Mouse (Mus musculus) heart, embryonic 14.5 days (tissue): Measurements from ENCODE around the gene Spdef. TPM values are rescaled to one million over a fixed set of nuclear protein-coding genes. Genes with fewer than 3 reads are reported as not detected.

Experiments
- ATAC-seq: fragments of 200-750 bp; cut with Nextera tagmentation; 2 replicates; pipeline ENCODE4 v1.8.0; 2017; ENCODE audit warnings: low read depth, moderate TSS enrichment; ENCODE audit not compliant: insufficient number of reproducible peaks, insufficient read depth, low FRiP score
- H3K27ac ChIP-seq, 2 experiments: fragments of 200-500 bp in 1 of 2; fragments of 300-500 bp in 1 of 2; sonication (generic) in 1 of 2; replicated peaks in 1 of 2; 2 replicates each; pipeline ENCODE4 v1.5.1; 2012 to 2014; ENCODE audit warnings: low read depth in 2 of 2, low read length in 2 of 2, control low read depth in 1 of 2, mild to moderate bottlenecking in 1 of 2, mixed read lengths in 1 of 2; ENCODE audit not compliant: control insufficient read depth in 1 of 2, insufficient read depth in 1 of 2
- H3K27me3 ChIP-seq: fragments of 300-500 bp; sonication (generic); 2 replicates; pipeline ENCODE4 v1.6.1; 2014; ENCODE audit warnings: mild to moderate bottlenecking, low read length, control low read depth; ENCODE audit not compliant: control insufficient read depth, insufficient read depth
- H3K36me3 ChIP-seq: fragments of 300-500 bp; sonication (generic); 2 replicates; pipeline ENCODE4 v1.6.1; 2014; ENCODE audit warnings: mild to moderate bottlenecking, control low read depth, low read length, mixed read lengths; ENCODE audit not compliant: control insufficient read depth, insufficient read depth
- H3K4me1 ChIP-seq, 2 experiments: fragments of 200-500 bp in 1 of 2; fragments of 300-500 bp in 1 of 2; sonication (generic) in 1 of 2; 2 replicates each; pipeline ENCODE4 v1.6.1; 2012 to 2014; ENCODE audit warnings: low read length in 2 of 2, control low read depth in 1 of 2, mixed read lengths in 1 of 2; ENCODE audit not compliant: control insufficient read depth in 2 of 2, insufficient read depth in 2 of 2
- H3K4me2 ChIP-seq: fragments of 300-500 bp; sonication (generic); 2 replicates; pipeline ENCODE4 v1.6.1; 2014; ENCODE audit warnings: mild to moderate bottlenecking, low read length
- H3K4me3 ChIP-seq, 2 experiments: fragments of 200-500 bp in 1 of 2; fragments of 300-500 bp in 1 of 2; sonication (generic) in 1 of 2; 2 replicates each; pipeline ENCODE4 v1.5.1; 2012 to 2014; ENCODE audit warnings: low read length in 2 of 2, mild to moderate bottlenecking in 2 of 2, control low read depth in 1 of 2, low read depth in 1 of 2, moderate library complexity in 1 of 2; ENCODE audit not compliant: control insufficient read depth in 1 of 2, insufficient read depth in 1 of 2
- H3K9ac ChIP-seq: fragments of 300-500 bp; sonication (generic); 2 replicates; pipeline ENCODE4 v1.6.1; 2014; ENCODE audit warnings: mild to moderate bottlenecking, low read length
- H3K9me3 ChIP-seq: fragments of 300-500 bp; sonication (generic); 2 replicates; pipeline ENCODE4 v1.6.1; 2016; ENCODE audit warnings: low read length, control low read depth; ENCODE audit not compliant: control insufficient read depth
- WGBS: fragments of 180-500 bp; shearing (Covaris S2); extraction: QIAGEN DNeasy Blood & Tissue Kit; methylation state at CpG from one replicate; pipeline ENCODE4 v1.1.7; 2014; 5-methylcytosine and 5-hydroxymethylcytosine counted together
- polyA plus RNA-seq: library from polyadenylated mRNA; unstranded; fragments of >200 nt; fragmentation: Nextera tagmentation; extraction: Ambion mirVana; gene quantifications from 2 replicates; pipeline ENCODE4 v1.2.1, GENCODE M21; 2014

The Spdef gene
- polyA plus RNA-seq, 1 experiment from 2014 or later: 0.14 TPM

- Histone ChIP-seq H3K27me3 (no peaks in the 10 kb centered on the region), H3K4me1 (no peaks in the 10 kb centered on the region; a peak in 1 of 4 replicates), H3K9ac (no peak overlapping the region), H3K4me3 (no peak overlapping the region), H3K36me3 (no peaks in the 10 kb centered on the region), H3K9me3 (no peaks in the 10 kb centered on the region), H3K27ac (no peak overlapping the region), H3K4me2 (no peak overlapping the region)
- ATAC-seq: no peak
- 38% methylated on average over 7 of the region's 7 CpGs for WGBS
Measured at GRCm38 (mm10) chr17:27676270-27676669, 52.5 kb downstream of the Spdef start.

- Histone ChIP-seq H3K9me3 (no peaks in the 10 kb centered on the region), H3K27ac (no peak overlapping the region), H3K27me3 (no peaks in the 10 kb centered on the region), H3K4me2 (no peak overlapping the region), H3K9ac (no peak overlapping the region), H3K4me1 (no peaks in the 10 kb centered on the region; a peak in 1 of 4 replicates), H3K4me3 (no peak overlapping the region), H3K36me3 (no peaks in the 10 kb centered on the region)
- ATAC-seq: no peak
- 49% methylated on average over 9 of the region's 9 CpGs for WGBS
Measured at GRCm38 (mm10) chr17:27675453-27675852, 53.3 kb downstream of the Spdef start.

GRCm38 (mm10) chr17:27673945-27674344 is 54.8 kb downstream of the Spdef start:
- Histone ChIP-seq H3K4me2 (no peak overlapping the region), H3K4me1 (no peaks in the 10 kb centered on the region), H3K4me3 (no peak overlapping the region), H3K9ac (no peak overlapping the region), H3K36me3 (no peaks in the 10 kb centered on the region), H3K27ac (no peak overlapping the region), H3K9me3 (no peaks in the 10 kb centered on the region), H3K27me3 (no peaks in the 10 kb centered on the region)
- ATAC-seq: no peak
- 80% methylated on average over 7 of the region's 7 CpGs for WGBS

GRCm38 (mm10) chr17:27671720-27672119 is 57.0 kb downstream of the Spdef start:
- H3K27me3 ChIP-seq: no peaks in the 10 kb centered on the region
- no peak overlapping the region for H3K9ac ChIP-seq
- no peak overlapping the region for H3K27ac ChIP-seq
- H3K4me1 ChIP-seq: no peaks in the 10 kb centered on the region
- H3K36me3 ChIP-seq: no peaks in the 10 kb centered on the region
- no peaks in the 10 kb centered on the region for H3K9me3 ChIP-seq
- no peak overlapping the region for H3K4me2 ChIP-seq
- 76% methylated on average over 6 of the region's 6 CpGs for WGBS
- no peak for ATAC-seq
- H3K4me3 ChIP-seq: no peak overlapping the region

Other genes with a start within 250 kb of the Spdef start
- 0.12 TPM in 1 of 2 replicates, not detected in the other for gene Grm4, start 207.6 kb downstream of the Spdef start, polyA plus RNA-seq
- 113 and 126 TPM in 2 replicates for gene Hmga1, start 172.5 kb downstream of the Spdef start, polyA plus RNA-seq
- 18.5 and 24.2 TPM in 2 replicates for gene AI413582, start 163.2 kb downstream of the Spdef start, polyA plus RNA-seq
- gene Nudt3, start 105.5 kb downstream of the Spdef start, polyA plus RNA-seq: 52.9 and 67.0 TPM in 2 replicates
- not detected in 2 replicates for gene RPS10-NUDT3, start 93.7 kb downstream of the Spdef start, polyA plus RNA-seq
- 624 and 715 TPM in 2 replicates for gene Rps10, start 92.3 kb downstream of the Spdef start, polyA plus RNA-seq
- gene Pacsin1, start 73.4 kb downstream of the Spdef start, polyA plus RNA-seq: 0.43 and 0.94 TPM in 2 replicates
- 15.4 and 16.6 TPM in 2 replicates for gene D17Wsu92e, start 91.7 kb upstream of the Spdef start, polyA plus RNA-seq
- gene Snrpc, start 109.2 kb upstream of the Spdef start, polyA plus RNA-seq: 213 and 228 TPM in 2 replicates
- 3.2 and 3.3 TPM in 2 replicates for gene Uhrf1bp1, start 127.5 kb upstream of the Spdef start, polyA plus RNA-seq
- 8.2 and 11.8 TPM in 2 replicates for gene Anks1, start 180.4 kb upstream of the Spdef start, polyA plus RNA-seq
- 45.2 and 47.1 TPM in 2 replicates for gene Taf11, start 180.9 kb upstream of the Spdef start, polyA plus RNA-seq